Mouse (Mus musculus): ENCODE data around the gene Ccdc185. TPM values are rescaled to one million over a fixed set of nuclear protein-coding genes. Genes with fewer than 3 reads are reported as not detected.
A peak's percentile ranks its signal among the peaks of the same experiment; 100 is the strongest.

Gene Ccdc185
- polyA plus RNA-seq, 1 experiment from 2014 or later: not detected

- Histone ChIP-seq H3K27ac (no peak overlapping the region), H3K9me3 (replicated peaks) (no peaks in the 10 kb centered on the region), H3K4me3 (no peak overlapping the region), H3K4me1 (no peaks in the 10 kb centered on the region), H3K27me3 (ENCODE audit: low read depth, poor library complexity, severe bottlenecking) (no peaks in the 10 kb centered on the region), H3K36me3 (no peaks in the 10 kb centered on the region)
- WGBS: 93% methylated on average over 7 of the region's 7 CpGs
- DNase-seq (ENCODE audit: low spot score): no peak
Measured at GRCm38 (mm10) chr1:182775576-182775975, 26.6 kb upstream of the Ccdc185 start.

GRCm38 (mm10) chr1:182764541-182765281 lies 15.7 kb upstream of the Ccdc185 start:
- peaks cover 25% of the 10 kb centered on the region for H3K4me1 ChIP-seq
- peak overlapping the region; percentile 72; the same call in 1 of the 2 replicates for H3K27ac ChIP-seq
- 1% methylated on average over 27 of the region's 27 CpGs for WGBS
- H3K27me3 ChIP-seq (ENCODE audit: low read depth, poor library complexity, severe bottlenecking): peaks cover 58% of the 10 kb centered on the region
- H3K36me3 ChIP-seq: no peaks in the 10 kb centered on the region
- peak overlapping the region; percentile 71 for H3K4me3 ChIP-seq
- peak; percentile 60 for DNase-seq (ENCODE audit: low spot score)
- H3K9me3 ChIP-seq (replicated peaks): no peaks in the 10 kb centered on the region

GRCm38 (mm10) chr1:182763716-182764461 lies 14.9 kb upstream of the Ccdc185 start, which contains the start of gene Susd4:
TSS of gene Susd4 (plus strand) at chr1:182763860.
- Histone ChIP-seq H3K27me3 (ENCODE audit: low read depth, poor library complexity, severe bottlenecking) (peaks cover 58% of the 10 kb centered on the region), H3K9me3 (replicated peaks) (no peaks in the 10 kb centered on the region), H3K36me3 (no peaks in the 10 kb centered on the region), H3K4me1 (peaks cover 25% of the 10 kb centered on the region), H3K27ac (peak within 1 kb of the TSS; percentile 72), H3K4me3 (peak within 1 kb of the TSS; percentile 71)
- DNase-seq (ENCODE audit: low spot score): peak; percentile 79
- WGBS: under 1% methylated on average over 92 of the region's 95 CpGs

- DNase-seq (ENCODE audit: low spot score): no peak
- 10% methylated on average over 17 of the region's 17 CpGs for WGBS
Measured at GRCm38 (mm10) chr1:182763191-182763715, 14.3 kb upstream of the Ccdc185 start.

GRCm38 (mm10) chr1:182758783-182759182 lies 9.8 kb upstream of the Ccdc185 start:
- peaks cover 17% of the 10 kb centered on the region for H3K4me1 ChIP-seq
- WGBS: 96% methylated on average over 1 of the region's 1 CpGs
- DNase-seq (ENCODE audit: low spot score): peak; percentile 7
- peaks cover 29% of the 10 kb centered on the region for H3K27me3 ChIP-seq (ENCODE audit: low read depth, poor library complexity, severe bottlenecking)
- no peak overlapping the region for H3K27ac ChIP-seq
- no peaks in the 10 kb centered on the region for H3K9me3 ChIP-seq (replicated peaks)
- no peak overlapping the region for H3K4me3 ChIP-seq
- H3K36me3 ChIP-seq: no peaks in the 10 kb centered on the region

More at GRCm38 (mm10) chr1:182763191-182763715, 14.3 kb upstream of the Ccdc185 start:
- peaks cover 25% of the 10 kb centered on the region for H3K4me1 ChIP-seq
- peak overlapping the region; percentile 71 for H3K4me3 ChIP-seq
- H3K27ac ChIP-seq: no peak overlapping the region
- no peaks in the 10 kb centered on the region for H3K9me3 ChIP-seq (replicated peaks)
- H3K36me3 ChIP-seq: no peaks in the 10 kb centered on the region
- peaks cover 58% of the 10 kb centered on the region for H3K27me3 ChIP-seq (ENCODE audit: low read depth, poor library complexity, severe bottlenecking)

- Histone ChIP-seq H3K9me3 (replicated peaks) (no peaks in the 10 kb centered on the region), H3K36me3 (no peaks in the 10 kb centered on the region)
- WGBS: 81% methylated on average over 5 of the region's 5 CpGs
Measured at GRCm38 (mm10) chr1:182754865-182755264, 5.9 kb upstream of the Ccdc185 start.

GRCm38 (mm10) chr1:182753694-182754093 lies 4.7 kb upstream of the Ccdc185 start:
- 84% methylated on average over 8 of the region's 8 CpGs for WGBS
- Histone ChIP-seq H3K9me3 (replicated peaks) (no peaks in the 10 kb centered on the region), H3K27me3 (ENCODE audit: low read depth, poor library complexity, severe bottlenecking) (no peaks in the 10 kb centered on the region), H3K36me3 (no peaks in the 10 kb centered on the region), H3K27ac (no peak overlapping the region), H3K4me1 (peaks cover 10% of the 10 kb centered on the region), H3K4me3 (no peak overlapping the region)
- peak; percentile 15 for DNase-seq (ENCODE audit: low spot score)

More at GRCm38 (mm10) chr1:182754865-182755264, 5.9 kb upstream of the Ccdc185 start:
- no peaks in the 10 kb centered on the region for H3K27me3 ChIP-seq (ENCODE audit: low read depth, poor library complexity, severe bottlenecking)
- peaks cover 10% of the 10 kb centered on the region for H3K4me1 ChIP-seq
- no peak overlapping the region for H3K27ac ChIP-seq
- H3K4me3 ChIP-seq: no peak overlapping the region
- peak; percentile 7 for DNase-seq (ENCODE audit: low spot score)

- DNase-seq (ENCODE audit: low spot score): peak; percentile 11
- Histone ChIP-seq H3K27me3 (ENCODE audit: low read depth, poor library complexity, severe bottlenecking) (peaks cover 10% of the 10 kb centered on the region), H3K4me1 (peaks cover 10% of the 10 kb centered on the region), H3K27ac (no peak overlapping the region), H3K36me3 (no peaks in the 10 kb centered on the region), H3K4me3 (no peak overlapping the region), H3K9me3 (replicated peaks) (no peaks in the 10 kb centered on the region)
- 80% methylated on average over 8 of the region's 8 CpGs for WGBS
Measured at GRCm38 (mm10) chr1:182751301-182751700, 2.3 kb upstream of the Ccdc185 start.

GRCm38 (mm10) chr1:182747834-182748233 lies 1.1 kb downstream of the Ccdc185 start:
- no peak overlapping the region for H3K27ac ChIP-seq

GRCm38 (mm10) chr1:182747081-182747480 lies 1.9 kb downstream of the Ccdc185 start:
- 92% methylated on average over 9 of the region's 9 CpGs for WGBS
- Histone ChIP-seq H3K27ac (no peak overlapping the region), H3K9me3 (replicated peaks) (no peaks in the 10 kb centered on the region), H3K4me1 (no peaks in the 10 kb centered on the region), H3K36me3 (no peaks in the 10 kb centered on the region), H3K27me3 (ENCODE audit: low read depth, poor library complexity, severe bottlenecking) (peaks cover 10% of the 10 kb centered on the region), H3K4me3 (no peak overlapping the region)
- DNase-seq (ENCODE audit: low spot score): peak; percentile 2

More at GRCm38 (mm10) chr1:182747834-182748233, 1.1 kb downstream of the Ccdc185 start:
- no peaks in the 10 kb centered on the region for H3K36me3 ChIP-seq
- no peak overlapping the region for H3K4me3 ChIP-seq
- no peaks in the 10 kb centered on the region for H3K4me1 ChIP-seq
- no peaks in the 10 kb centered on the region for H3K9me3 ChIP-seq (replicated peaks)
- 85% methylated on average over 17 of the region's 17 CpGs for WGBS
- DNase-seq (ENCODE audit: low spot score): peak; percentile 28
- H3K27me3 ChIP-seq (ENCODE audit: low read depth, poor library complexity, severe bottlenecking): peaks cover 10% of the 10 kb centered on the region

- no peak overlapping the region for H3K4me3 ChIP-seq
- no peaks in the 10 kb centered on the region for H3K4me1 ChIP-seq
- no peaks in the 10 kb centered on the region for H3K36me3 ChIP-seq
- H3K9me3 ChIP-seq (replicated peaks): no peaks in the 10 kb centered on the region
- no peaks in the 10 kb centered on the region for H3K27me3 ChIP-seq (ENCODE audit: low read depth, poor library complexity, severe bottlenecking)
- WGBS: 68% methylated on average over 4 of the region's 4 CpGs
- H3K27ac ChIP-seq: no peak overlapping the region
- no peak for DNase-seq (ENCODE audit: low spot score)
Measured at GRCm38 (mm10) chr1:182735891-182736290, 13.1 kb downstream of the Ccdc185 start.

- Histone ChIP-seq H3K27me3 (ENCODE audit: low read depth, poor library complexity, severe bottlenecking) (no peaks in the 10 kb centered on the region), H3K36me3 (no peaks in the 10 kb centered on the region), H3K9me3 (replicated peaks) (no peaks in the 10 kb centered on the region), H3K4me1 (0 out of 2 replicates have a peak, but pooled peaks cover 2% of the 10 kb centered on the region), H3K4me3 (no peak overlapping the region), H3K27ac (no peak overlapping the region)
- 73% methylated on average over 7 of the region's 7 CpGs for WGBS
- DNase-seq (ENCODE audit: low spot score): no peak
Measured at GRCm38 (mm10) chr1:182732695-182733094, 16.3 kb downstream of the Ccdc185 start.

GRCm38 (mm10) chr1:182729002-182729401 lies 20.0 kb downstream of the Ccdc185 start:
- Histone ChIP-seq H3K27me3 (ENCODE audit: low read depth, poor library complexity, severe bottlenecking) (no peaks in the 10 kb centered on the region), H3K27ac (no peak overlapping the region), H3K4me3 (no peak overlapping the region), H3K4me1 (0 out of 2 replicates have a peak, but pooled peaks cover 4% of the 10 kb centered on the region), H3K9me3 (replicated peaks) (no peaks in the 10 kb centered on the region), H3K36me3 (no peaks in the 10 kb centered on the region)
- 89% methylated on average over 9 of the region's 9 CpGs for WGBS
- no peak for DNase-seq (ENCODE audit: low spot score)
